Mouse (Mus musculus) stomach, embryonic 16.5 days (tissue): ENCODE data around the gene Timp2. TPM values are rescaled to one million over a fixed set of nuclear protein-coding genes. Genes with fewer than 3 reads are reported as not detected.

ENCODE experiments used
- ATAC-seq: fragments of 200-750 bp; cut with Nextera tagmentation; 2 replicates; pipeline ENCODE4 v1.8.0; 2017; ENCODE audit warnings: moderate number of reproducible peaks, moderate TSS enrichment; ENCODE audit not compliant: insufficient read depth, low FRiP score
- H3K27ac ChIP-seq: fragments of 300-500 bp; sonication (generic); 2 replicates; pipeline ENCODE4 v1.5.1; 2014; ENCODE audit warnings: low read length
- H3K27me3 ChIP-seq: fragments of 300-500 bp; sonication (generic); 2 replicates; pipeline ENCODE4 v1.6.1; 2014; ENCODE audit warnings: low read length, control low read depth, mixed read lengths; ENCODE audit not compliant: control insufficient read depth, insufficient read depth
- H3K36me3 ChIP-seq: fragments of 300-500 bp; sonication (generic); 2 replicates; pipeline ENCODE4 v1.6.1; 2014; ENCODE audit warnings: low read length; ENCODE audit not compliant: control insufficient read depth, insufficient read depth
- H3K4me1 ChIP-seq: fragments of 300-500 bp; sonication (generic); 2 replicates; pipeline ENCODE4 v1.6.1; 2014; ENCODE audit warnings: low read length, control low read depth, mixed read lengths; ENCODE audit not compliant: control insufficient read depth, insufficient read depth
- H3K4me2 ChIP-seq: fragments of 300-500 bp; sonication (generic); 2 replicates; pipeline ENCODE4 v1.6.1; 2014; ENCODE audit warnings: low read depth, low read length, mixed read lengths
- H3K4me3 ChIP-seq: fragments of 300-500 bp; sonication (generic); replicated peaks from 2 replicates; pipeline ENCODE4 v1.5.1; 2014; ENCODE audit warnings: mild to moderate bottlenecking, low read length
- H3K9ac ChIP-seq: fragments of 300-500 bp; sonication (generic); 2 replicates; pipeline ENCODE4 v1.6.1; 2014; ENCODE audit warnings: low read length
- H3K9me3 ChIP-seq: fragments of 300-500 bp; sonication (generic); replicated peaks from 2 replicates; pipeline ENCODE4 v1.6.1; 2016; ENCODE audit warnings: low read length, control low read depth; ENCODE audit not compliant: control insufficient read depth
- WGBS: fragments of 180-500 bp; shearing (Covaris S2); extraction: QIAGEN DNeasy Blood & Tissue Kit; methylation state at CpG from one replicate; pipeline ENCODE4 v1.1.7; 2014; 5-methylcytosine and 5-hydroxymethylcytosine counted together
- polyA plus RNA-seq: library from polyadenylated mRNA; unstranded; fragments of >200 nt; fragmentation: Nextera tagmentation; extraction: Ambion mirVana; gene quantifications from 2 replicates; pipeline ENCODE4 v1.2.1, GENCODE M21; 2015

Gene Timp2
- polyA plus RNA-seq, 1 experiment from 2014 or later, result 66.5 TPM

GRCm38 (mm10) chr11:118260081-118260480 lies 95.5 kb downstream of the Timp2 start:
- 88% methylated on average over 8 of the region's 8 CpGs for WGBS
- Histone ChIP-seq H3K4me3 (no peak overlapping the region), H3K9ac (no peak overlapping the region), H3K4me1 (no peaks in the 10 kb centered on the region; the same call in 1 of the 2 replicates), H3K36me3 (peaks cover 31% of the 10 kb centered on the region), H3K4me2 (no peak overlapping the region), H3K27ac (no peak overlapping the region), H3K27me3 (no peaks in the 10 kb centered on the region), H3K9me3 (no peaks in the 10 kb centered on the region)
- ATAC-seq, result no peak

GRCm38 (mm10) chr11:118259580-118259979 lies 96.0 kb downstream of the Timp2 start:
- WGBS, result 95% methylated on average over 8 of the region's 8 CpGs
- no peaks in the 10 kb centered on the region for H3K9me3 ChIP-seq

GRCm38 (mm10) chr11:118256371-118256770 lies 99.2 kb downstream of the Timp2 start:
- Histone ChIP-seq H3K9ac (no peak overlapping the region), H3K4me1 (peaks cover 18% of the 10 kb centered on the region), H3K4me3 (no peak overlapping the region), H3K27me3 (no peaks in the 10 kb centered on the region), H3K4me2 (no peak overlapping the region), H3K36me3 (peaks cover 21% of the 10 kb centered on the region), H3K9me3 (no peaks in the 10 kb centered on the region), H3K27ac (0 out of 2 replicates have a peak overlapping the region, but pooled peaks have one; percentile 10)
- ATAC-seq, result no peak
- WGBS, result 86% methylated on average over 7 of the region's 7 CpGs

More at GRCm38 (mm10) chr11:118259580-118259979, 96.0 kb downstream of the Timp2 start:
- ATAC-seq, result no peak
- Histone ChIP-seq H3K27me3 (no peaks in the 10 kb centered on the region), H3K4me2 (no peak overlapping the region), H3K4me1 (peaks cover 3% of the 10 kb centered on the region), H3K4me3 (no peak overlapping the region), H3K27ac (no peak overlapping the region), H3K9ac (no peak overlapping the region), H3K36me3 (peaks cover 31% of the 10 kb centered on the region)

- 21% methylated on average over 15 of the region's 15 CpGs for WGBS
- H3K9ac ChIP-seq, result 0 out of 2 replicates have a peak overlapping the region, but pooled peaks have one; percentile 27
These were observed 101.2 kb downstream of the Timp2 start for GRCm38 (mm10) chr11:118254159-118254951.

GRCm38 (mm10) chr11:118253447-118254158 lies 101.9 kb downstream of the Timp2 start:
- no peaks in the 10 kb centered on the region for H3K27me3 ChIP-seq
- H3K4me1 ChIP-seq, result peaks cover 27% of the 10 kb centered on the region
- peaks cover 8% of the 10 kb centered on the region for H3K36me3 ChIP-seq
- H3K4me3 ChIP-seq, result no peak overlapping the region
- 0 out of 2 replicates have a peak overlapping the region, but pooled peaks have one; percentile 7 for H3K4me2 ChIP-seq
- WGBS, result 81% methylated on average over 7 of the region's 7 CpGs
- H3K27ac ChIP-seq, result peak overlapping the region; percentile 96
- H3K9ac ChIP-seq, result no peak overlapping the region
- ATAC-seq, result peak; percentile 23; the same call in 1 of the 2 replicates
- no peaks in the 10 kb centered on the region for H3K9me3 ChIP-seq

More at GRCm38 (mm10) chr11:118254159-118254951, 101.2 kb downstream of the Timp2 start:
- Histone ChIP-seq H3K4me2 (0 out of 2 replicates have a peak overlapping the region, but pooled peaks have one; percentile 7), H3K27me3 (no peaks in the 10 kb centered on the region), H3K9me3 (no peaks in the 10 kb centered on the region), H3K36me3 (peaks cover 10% of the 10 kb centered on the region), H3K4me1 (peaks cover 21% of the 10 kb centered on the region), H3K4me3 (no peak overlapping the region), H3K27ac (peak overlapping the region; percentile 96)
- peak; percentile 54 for ATAC-seq

Other genes starting within 250 kb of the Timp2 start
- 0.13 and 0.14 TPM in 2 replicates for gene Dnah17, start 225.1 kb downstream of the Timp2 start, polyA plus RNA-seq
- 10.6 and 12.2 TPM in 2 replicates for gene Cyth1, start 107.1 kb downstream of the Timp2 start, polyA plus RNA-seq
- 18.0 and 18.2 TPM in 2 replicates for gene Usp36, start 65.5 kb downstream of the Timp2 start, polyA plus RNA-seq
- 0.36 and 0.55 TPM in 2 replicates for gene Cep295nl, start 13.2 kb downstream of the Timp2 start, polyA plus RNA-seq
- 59.8 and 75.8 TPM in 2 replicates for gene Lgals3bp, start 46.4 kb upstream of the Timp2 start, polyA plus RNA-seq
- gene Cant1, start 63.3 kb upstream of the Timp2 start, polyA plus RNA-seq, result 22.5 and 24.3 TPM in 2 replicates
- gene C1qtnf1, start 72.5 kb upstream of the Timp2 start, polyA plus RNA-seq, result 9.5 and 10.4 TPM in 2 replicates
- 10.0 and 11.3 TPM in 2 replicates for gene Engase, start 121.1 kb upstream of the Timp2 start, polyA plus RNA-seq